Mouse (Mus musculus) hindbrain, embryonic 13.5 days (tissue): ENCODE data around the gene Naa60. TPM values are rescaled to one million over a fixed set of nuclear protein-coding genes. Genes with fewer than 3 reads are reported as not detected.

Experiments
- ATAC-seq: fragments of 200-750 bp; cut with Nextera tagmentation; 2 replicates; pipeline ENCODE4 v1.8.0; 2017; ENCODE audit warnings: moderate TSS enrichment; ENCODE audit not compliant: low FRiP score
- H3K27ac ChIP-seq: fragments of 300-500 bp; sonication (generic); 2 replicates; pipeline ENCODE4 v1.5.1; 2015; ENCODE audit warnings: inconsistent platforms, mild to moderate bottlenecking, moderate library complexity
- H3K27me3 ChIP-seq: fragments of 300-500 bp; sonication (generic); 2 replicates; pipeline ENCODE4 v1.6.1; 2015; ENCODE audit warnings: mild to moderate bottlenecking, inconsistent platforms
- H3K36me3 ChIP-seq: fragments of 300-500 bp; sonication (generic); 2 replicates; pipeline ENCODE4 v1.6.1; 2015; ENCODE audit warnings: mild to moderate bottlenecking, inconsistent platforms
- H3K4me1 ChIP-seq: fragments of 300-500 bp; sonication (generic); replicated peaks from 2 replicates; pipeline ENCODE4 v1.6.1; 2015; ENCODE audit warnings: inconsistent platforms
- H3K4me2 ChIP-seq: fragments of 300-500 bp; sonication (generic); 2 replicates; pipeline ENCODE4 v1.6.1; 2015; ENCODE audit warnings: inconsistent platforms, mild to moderate bottlenecking, moderate library complexity
- H3K4me3 ChIP-seq: fragments of 300-500 bp; sonication (generic); 2 replicates; pipeline ENCODE4 v1.5.1; 2015; ENCODE audit warnings: mild to moderate bottlenecking, inconsistent platforms
- H3K9ac ChIP-seq: fragments of 300-500 bp; sonication (generic); 2 replicates; pipeline ENCODE4 v1.6.1; 2015; ENCODE audit warnings: mild to moderate bottlenecking, inconsistent platforms
- H3K9me3 ChIP-seq: fragments of 300-500 bp; sonication (generic); 2 replicates; pipeline ENCODE4 v1.6.1; 2016; ENCODE audit warnings: inconsistent platforms
- WGBS: fragments of 180-500 bp; shearing (Covaris S2); methylation state at CpG from one replicate; pipeline ENCODE4 v1.1.7; 2015; 5-methylcytosine and 5-hydroxymethylcytosine counted together
- polyA plus RNA-seq: library from polyadenylated mRNA; unstranded; fragments of >200 nt; fragmentation: Nextera tagmentation; extraction: Ambion mirVana; gene quantifications from 2 replicates; pipeline ENCODE4 v1.2.1, GENCODE M21; 2015

Naa60 gene
- polyA plus RNA-seq, 1 experiment from 2014 or later = 83.1 TPM

- Histone ChIP-seq H3K9me3 (no peaks in the 10 kb centered on the region), H3K4me2 (no peak overlapping the region), H3K36me3 (peaks cover 58% of the 10 kb centered on the region), H3K27ac (peak overlapping the region; percentile 30; the same call in 1 of the 2 replicates), H3K27me3 (no peaks in the 10 kb centered on the region), H3K4me3 (no peak overlapping the region), H3K9ac (no peak overlapping the region), H3K4me1 (no peaks in the 10 kb centered on the region)
- ATAC-seq = no peak
- WGBS = 86% methylated on average over 9 of the region's 9 CpGs
These were observed 23.1 kb downstream of the Naa60 start for GRCm38 (mm10) chr16:3895173-3895792.

- WGBS = 89% methylated on average over 6 of the region's 6 CpGs
- peaks cover 66% of the 10 kb centered on the region for H3K36me3 ChIP-seq
- ATAC-seq = no peak
These were observed 23.9 kb downstream of the Naa60 start for GRCm38 (mm10) chr16:3896046-3896445.

GRCm38 (mm10) chr16:3896553-3896952 is 24.4 kb downstream of the Naa60 start:
- peaks cover 70% of the 10 kb centered on the region for H3K36me3 ChIP-seq
- H3K9ac ChIP-seq = no peak overlapping the region
- no peaks in the 10 kb centered on the region for H3K4me1 ChIP-seq
- ATAC-seq = no peak
- H3K27me3 ChIP-seq = no peaks in the 10 kb centered on the region
- H3K4me2 ChIP-seq = no peak overlapping the region
- H3K4me3 ChIP-seq = no peak overlapping the region
- 92% methylated on average over 1 of the region's 1 CpGs for WGBS
- H3K27ac ChIP-seq = no peak overlapping the region
- no peaks in the 10 kb centered on the region for H3K9me3 ChIP-seq

More at GRCm38 (mm10) chr16:3896046-3896445, 23.9 kb downstream of the Naa60 start:
- Histone ChIP-seq H3K27ac (no peak overlapping the region), H3K27me3 (no peaks in the 10 kb centered on the region), H3K9me3 (no peaks in the 10 kb centered on the region), H3K4me3 (no peak overlapping the region), H3K9ac (no peak overlapping the region), H3K4me1 (no peaks in the 10 kb centered on the region), H3K4me2 (no peak overlapping the region)

GRCm38 (mm10) chr16:3907471-3907870 is 35.3 kb downstream of the Naa60 start:
- Histone ChIP-seq H3K4me1 (peaks cover 21% of the 10 kb centered on the region), H3K4me3 (no peak overlapping the region), H3K36me3 (peaks cover 50% of the 10 kb centered on the region), H3K9ac (no peak overlapping the region), H3K27ac (no peak overlapping the region), H3K9me3 (no peaks in the 10 kb centered on the region), H3K4me2 (peak overlapping the region; percentile 68; the same call in 1 of the 2 replicates), H3K27me3 (no peaks in the 10 kb centered on the region)
- WGBS = 79% methylated on average over 2 of the region's 2 CpGs
- ATAC-seq = no peak

- Histone ChIP-seq H3K36me3 (peaks cover 50% of the 10 kb centered on the region), H3K4me2 (peak within 1 kb of the TSS; percentile 68), H3K27ac (peak within 1 kb of the TSS; percentile 84), H3K4me3 (peak within 1 kb of the TSS; percentile 64), H3K9ac (peak within 1 kb of the TSS; percentile 80), H3K4me1 (peaks cover 21% of the 10 kb centered on the region), H3K9me3 (no peaks in the 10 kb centered on the region), H3K27me3 (no peaks in the 10 kb centered on the region)
- ATAC-seq = peak; percentile 98
- 0% methylated on average over 33 of the region's 33 CpGs for WGBS
These were observed 36.4 kb downstream of the Naa60 start, which contains the start of the genes 1700037C18Rik and Cluap1 for GRCm38 (mm10) chr16:3908537-3909111. 1700037C18Rik (minus strand) TSS chr16:3908689. Cluap1 (plus strand) TSS chr16:3908801.

GRCm38 (mm10) chr16:3909118-3909517 is 36.9 kb downstream of the Naa60 start:
- H3K4me2 ChIP-seq = peak overlapping the region; percentile 68
- peak overlapping the region; percentile 64 for H3K4me3 ChIP-seq
- no peak for ATAC-seq
- H3K9ac ChIP-seq = peak overlapping the region; percentile 80
- H3K27me3 ChIP-seq = no peaks in the 10 kb centered on the region
- H3K4me1 ChIP-seq = peaks cover 21% of the 10 kb centered on the region
- WGBS = 12% methylated on average over 20 of the region's 20 CpGs
- peaks cover 49% of the 10 kb centered on the region for H3K36me3 ChIP-seq
- H3K27ac ChIP-seq = peak overlapping the region; percentile 84
- no peaks in the 10 kb centered on the region for H3K9me3 ChIP-seq

GRCm38 (mm10) chr16:3920756-3921155 is 48.6 kb downstream of the Naa60 start:
- peaks cover 93% of the 10 kb centered on the region for H3K36me3 ChIP-seq
- no peak for ATAC-seq
- 96% methylated on average over 2 of the region's 2 CpGs for WGBS

GRCm38 (mm10) chr16:3923515-3923914 is 51.3 kb downstream of the Naa60 start:
- no peak for ATAC-seq
- WGBS = 94% methylated on average over 3 of the region's 3 CpGs
- Histone ChIP-seq H3K4me1 (no peaks in the 10 kb centered on the region), H3K27me3 (no peaks in the 10 kb centered on the region), H3K27ac (no peak overlapping the region), H3K4me2 (no peak overlapping the region), H3K4me3 (no peak overlapping the region), H3K9ac (no peak overlapping the region), H3K9me3 (no peaks in the 10 kb centered on the region), H3K36me3 (peaks cover 88% of the 10 kb centered on the region)

More at GRCm38 (mm10) chr16:3920756-3921155, 48.6 kb downstream of the Naa60 start:
- no peaks in the 10 kb centered on the region for H3K27me3 ChIP-seq
- H3K27ac ChIP-seq = no peak overlapping the region
- no peaks in the 10 kb centered on the region for H3K9me3 ChIP-seq
- H3K4me1 ChIP-seq = no peaks in the 10 kb centered on the region
- no peak overlapping the region for H3K9ac ChIP-seq
- no peak overlapping the region for H3K4me2 ChIP-seq
- H3K4me3 ChIP-seq = no peak overlapping the region

GRCm38 (mm10) chr16:3923966-3924365 is 51.8 kb downstream of the Naa60 start:
- H3K36me3 ChIP-seq = peaks cover 86% of the 10 kb centered on the region
- no peak for ATAC-seq
- H3K4me3 ChIP-seq = no peak overlapping the region
- no peaks in the 10 kb centered on the region for H3K4me1 ChIP-seq
- no peak overlapping the region for H3K9ac ChIP-seq
- H3K4me2 ChIP-seq = no peak overlapping the region
- H3K27me3 ChIP-seq = no peaks in the 10 kb centered on the region
- 78% methylated on average over 4 of the region's 4 CpGs for WGBS
- H3K27ac ChIP-seq = no peak overlapping the region
- H3K9me3 ChIP-seq = no peaks in the 10 kb centered on the region

- Histone ChIP-seq H3K4me2 (no peak overlapping the region), H3K9me3 (no peaks in the 10 kb centered on the region), H3K27ac (no peak overlapping the region), H3K9ac (no peak overlapping the region), H3K4me3 (no peak overlapping the region), H3K4me1 (no peaks in the 10 kb centered on the region), H3K36me3 (peaks cover 82% of the 10 kb centered on the region), H3K27me3 (no peaks in the 10 kb centered on the region)
- WGBS = 69% methylated on average over 1 of the region's 1 CpGs
- ATAC-seq = no peak
These were observed 56.4 kb downstream of the Naa60 start for GRCm38 (mm10) chr16:3928582-3928981.

- Histone ChIP-seq H3K4me3 (no peak overlapping the region), H3K9ac (no peak overlapping the region), H3K4me1 (no peaks in the 10 kb centered on the region), H3K27me3 (no peaks in the 10 kb centered on the region), H3K9me3 (no peaks in the 10 kb centered on the region), H3K27ac (no peak overlapping the region), H3K4me2 (no peak overlapping the region), H3K36me3 (peaks cover 82% of the 10 kb centered on the region)
- ATAC-seq = no peak
- WGBS = 81% methylated on average over 7 of the region's 7 CpGs
These were observed 57.0 kb downstream of the Naa60 start for GRCm38 (mm10) chr16:3929151-3929550.

GRCm38 (mm10) chr16:3933536-3933935 is 61.4 kb downstream of the Naa60 start:
- 95% methylated on average over 6 of the region's 6 CpGs for WGBS
- ATAC-seq = no peak

GRCm38 (mm10) chr16:3934091-3934490 is 61.9 kb downstream of the Naa60 start:
- Histone ChIP-seq H3K9me3 (no peaks in the 10 kb centered on the region), H3K4me3 (no peak overlapping the region), H3K36me3 (peaks cover 91% of the 10 kb centered on the region), H3K4me1 (no peaks in the 10 kb centered on the region), H3K27me3 (no peaks in the 10 kb centered on the region), H3K9ac (no peak overlapping the region), H3K27ac (no peak overlapping the region), H3K4me2 (no peak overlapping the region)
- no peak for ATAC-seq
- 100% methylated on average over 1 of the region's 1 CpGs for WGBS

More at GRCm38 (mm10) chr16:3933536-3933935, 61.4 kb downstream of the Naa60 start:
- Histone ChIP-seq H3K4me1 (no peaks in the 10 kb centered on the region), H3K9ac (no peak overlapping the region), H3K27ac (no peak overlapping the region), H3K4me2 (no peak overlapping the region), H3K4me3 (no peak overlapping the region), H3K36me3 (peaks cover 89% of the 10 kb centered on the region), H3K9me3 (no peaks in the 10 kb centered on the region), H3K27me3 (no peaks in the 10 kb centered on the region)
